Mouse (Mus musculus) heart, embryonic 15.5 days (tissue): Measurements from ENCODE around the gene Pmm1. TPM values are rescaled to one million over a fixed set of nuclear protein-coding genes. Genes with fewer than 3 reads are reported as not detected.
A peak's percentile ranks its signal among the peaks of the same experiment; 100 is the strongest.
"Not testable (repeated sequence)": the region's sequence is repeated elsewhere in the genome, so short reads cannot be mapped to it uniquely, and the experiment has no call there.

Experiments
- ATAC-seq: fragments of 200-750 bp; cut with Nextera tagmentation; replicated peaks from 2 replicates; pipeline ENCODE4 v1.8.0; 2017; ENCODE audit warnings: low read depth, moderate TSS enrichment; ENCODE audit not compliant: insufficient number of reproducible peaks, insufficient read depth, low FRiP score
- H3K27ac ChIP-seq: fragments of 300-500 bp; sonication (generic); 2 replicates; pipeline ENCODE4 v1.5.1; 2015; ENCODE audit warnings: mild to moderate bottlenecking, inconsistent platforms
- H3K27me3 ChIP-seq: fragments of 300-500 bp; sonication (generic); 2 replicates; pipeline ENCODE4 v1.6.1; 2015; ENCODE audit warnings: inconsistent platforms
- H3K36me3 ChIP-seq: fragments of 300-500 bp; sonication (generic); 2 replicates; pipeline ENCODE4 v1.6.1; 2015; ENCODE audit warnings: mild to moderate bottlenecking, inconsistent platforms
- H3K4me1 ChIP-seq: fragments of 300-500 bp; sonication (generic); replicated peaks from 2 replicates; pipeline ENCODE4 v1.6.1; 2015; ENCODE audit warnings: inconsistent platforms
- H3K4me2 ChIP-seq: fragments of 300-500 bp; sonication (generic); 2 replicates; pipeline ENCODE4 v1.6.1; 2015; ENCODE audit warnings: inconsistent platforms, mild to moderate bottlenecking, moderate library complexity
- H3K4me3 ChIP-seq: fragments of 300-500 bp; sonication (generic); 2 replicates; pipeline ENCODE4 v1.5.1; 2015; ENCODE audit warnings: mild to moderate bottlenecking, inconsistent platforms
- H3K9ac ChIP-seq: fragments of 300-500 bp; sonication (generic); 2 replicates; pipeline ENCODE4 v1.6.1; 2015; ENCODE audit warnings: mild to moderate bottlenecking, inconsistent platforms
- H3K9me3 ChIP-seq: fragments of 300-500 bp; sonication (generic); replicated peaks from 2 replicates; pipeline ENCODE4 v1.6.1; 2016; ENCODE audit warnings: inconsistent platforms
- WGBS: fragments of 180-500 bp; shearing (Covaris S2); methylation state at CpG from one replicate; pipeline ENCODE4 v1.1.7; 2015; ENCODE audit warnings: mixed read lengths; 5-methylcytosine and 5-hydroxymethylcytosine counted together
- polyA plus RNA-seq: library from polyadenylated mRNA; unstranded; fragments of >200 nt; fragmentation: Nextera tagmentation; extraction: Ambion mirVana; gene quantifications from 2 replicates; pipeline ENCODE4 v1.2.1, GENCODE M21; 2015

Pmm1 gene
- polyA plus RNA-seq, result 18.1 and 27.9 TPM in 2 replicates

GRCm38 (mm10) chr15:81960171-81961077 is at the start of gene Pmm1:
Gene Pmm1, minus strand, starts transcription at chr15:81960930.
- Histone ChIP-seq H3K27me3 (no peaks in the 10 kb centered on the region), H3K27ac (peak within 1 kb of the TSS; percentile 81), H3K4me2 (peak within 1 kb of the TSS; percentile 99), H3K4me1 (peaks cover 9% of the 10 kb centered on the region), H3K9me3 (no peaks in the 10 kb centered on the region), H3K4me3 (peak within 1 kb of the TSS; percentile 65), H3K9ac (peak within 1 kb of the TSS; percentile 77), H3K36me3 (peaks cover under 1% of the 10 kb centered on the region; the same call in 1 of the 2 replicates)
- under 1% methylated on average over 76 of the region's 77 CpGs for WGBS
- ATAC-seq, result peak; percentile 99

- no peaks in the 10 kb centered on the region for H3K4me1 ChIP-seq
- no peaks in the 10 kb centered on the region for H3K27me3 ChIP-seq
- no peak overlapping the region for H3K4me2 ChIP-seq
- WGBS, result 84% methylated on average over 8 of the region's 8 CpGs
- H3K27ac ChIP-seq, result no peak overlapping the region
- H3K4me3 ChIP-seq, result no peak overlapping the region
- H3K36me3 ChIP-seq, result peaks cover 7% of the 10 kb centered on the region; the same call in 1 of the 2 replicates
- ATAC-seq, result no peak
- no peak overlapping the region for H3K9ac ChIP-seq
- H3K9me3 ChIP-seq, result no peaks in the 10 kb centered on the region
Observed at GRCm38 (mm10) chr15:82004257-82004656, 43.5 kb upstream of the Pmm1 start.

GRCm38 (mm10) chr15:81993992-81994391 is 33.3 kb upstream of the Pmm1 start:
- 62% methylated on average over 6 of the region's 6 CpGs for WGBS
- Histone ChIP-seq H3K27ac (no peak overlapping the region), H3K4me3 (no peak overlapping the region), H3K4me1 (peaks cover 24% of the 10 kb centered on the region), H3K4me2 (no peak overlapping the region), H3K27me3 (no peaks in the 10 kb centered on the region), H3K9ac (no peak overlapping the region), H3K9me3 (no peaks in the 10 kb centered on the region), H3K36me3 (peaks cover 27% of the 10 kb centered on the region)
- ATAC-seq, result no peak

- H3K36me3 ChIP-seq, result peaks cover 6% of the 10 kb centered on the region; the same call in 1 of the 2 replicates
- no peak overlapping the region for H3K4me2 ChIP-seq
- H3K4me1 ChIP-seq, result peaks cover 24% of the 10 kb centered on the region
- H3K9ac ChIP-seq, result no peak overlapping the region
- 33% methylated on average over 7 of the region's 7 CpGs for WGBS
- H3K27me3 ChIP-seq, result no peaks in the 10 kb centered on the region
- H3K4me3 ChIP-seq, result no peak overlapping the region
- ATAC-seq, result no peak
- no peak overlapping the region for H3K27ac ChIP-seq
- no peaks in the 10 kb centered on the region for H3K9me3 ChIP-seq
Observed at GRCm38 (mm10) chr15:81990549-81990948, 29.8 kb upstream of the Pmm1 start.

- 33% methylated on average over 11 of the region's 11 CpGs for WGBS
- peak overlapping the region; percentile 21 for H3K4me2 ChIP-seq
Observed at GRCm38 (mm10) chr15:81989371-81990062, 28.8 kb upstream of the Pmm1 start.

GRCm38 (mm10) chr15:81987646-81988045 is 26.9 kb upstream of the Pmm1 start, which contains the start of gene Xrcc6:
Gene Xrcc6, plus strand, starts transcription at chr15:81987835.
- Histone ChIP-seq H3K9ac (no peak within 1 kb of the TSS), H3K36me3 (no peaks in the 10 kb centered on the region), H3K27ac (no peak within 1 kb of the TSS), H3K4me2 (no peak within 1 kb of the TSS), H3K9me3 (no peaks in the 10 kb centered on the region), H3K4me1 (peaks cover 24% of the 10 kb centered on the region), H3K4me3 (no peak within 1 kb of the TSS), H3K27me3 (no peaks in the 10 kb centered on the region)
- 73% methylated on average over 3 of the region's 3 CpGs for WGBS
- ATAC-seq, result no peak

More at GRCm38 (mm10) chr15:81989371-81990062, 28.8 kb upstream of the Pmm1 start:
- no peaks in the 10 kb centered on the region for H3K27me3 ChIP-seq
- no peaks in the 10 kb centered on the region for H3K9me3 ChIP-seq
- H3K4me3 ChIP-seq, result no peak overlapping the region
- H3K4me1 ChIP-seq, result peaks cover 24% of the 10 kb centered on the region
- H3K9ac ChIP-seq, result no peak overlapping the region
- H3K27ac ChIP-seq, result peak overlapping the region; percentile 32; the same call in 1 of the 2 replicates
- H3K36me3 ChIP-seq, result peaks cover 6% of the 10 kb centered on the region; the same call in 1 of the 2 replicates
- peak; percentile 74 for ATAC-seq

GRCm38 (mm10) chr15:81985267-81986161 is 24.8 kb upstream of the Pmm1 start:
- no peaks in the 10 kb centered on the region for H3K9me3 ChIP-seq
- H3K4me3 ChIP-seq, result no peak overlapping the region
- H3K4me1 ChIP-seq, result peaks cover 13% of the 10 kb centered on the region
- no peak for ATAC-seq
- no peak overlapping the region for H3K4me2 ChIP-seq
- WGBS, result 48% methylated on average over 2 of the region's 2 CpGs
- no peak overlapping the region for H3K9ac ChIP-seq
- no peaks in the 10 kb centered on the region for H3K36me3 ChIP-seq
- H3K27ac ChIP-seq, result no peak overlapping the region
- H3K27me3 ChIP-seq, result no peaks in the 10 kb centered on the region

GRCm38 (mm10) chr15:81982173-81982572 is 21.4 kb upstream of the Pmm1 start:
- H3K4me3 ChIP-seq, result no peak overlapping the region
- no peak overlapping the region for H3K4me2 ChIP-seq
- H3K27me3 ChIP-seq, result no peaks in the 10 kb centered on the region
- H3K27ac ChIP-seq, result no peak overlapping the region
- no peaks in the 10 kb centered on the region for H3K9me3 ChIP-seq
- 61% methylated on average over 1 of the region's 1 CpGs for WGBS
- H3K9ac ChIP-seq, result no peak overlapping the region
- no peak for ATAC-seq
- H3K36me3 ChIP-seq, result no peaks in the 10 kb centered on the region
- H3K4me1 ChIP-seq, result no peaks in the 10 kb centered on the region

GRCm38 (mm10) chr15:81980321-81980720 is 19.6 kb upstream of the Pmm1 start, which contains the start of gene 1700029P11Rik:
Gene 1700029P11Rik, plus strand, starts transcription at chr15:81980540.
- no peaks in the 10 kb centered on the region for H3K27me3 ChIP-seq
- H3K9ac ChIP-seq, result no peak within 1 kb of the TSS
- no peak within 1 kb of the TSS for H3K4me2 ChIP-seq
- H3K4me3 ChIP-seq, result no peak within 1 kb of the TSS
- H3K36me3 ChIP-seq, result no peaks in the 10 kb centered on the region
- no peaks in the 10 kb centered on the region for H3K4me1 ChIP-seq
- no peaks in the 10 kb centered on the region for H3K9me3 ChIP-seq
- 89% methylated on average over 23 of the region's 23 CpGs for WGBS
- ATAC-seq, result no peak
- H3K27ac ChIP-seq, result no peak within 1 kb of the TSS

- H3K4me1 ChIP-seq, H3K27me3 ChIP-seq, H3K9ac ChIP-seq, H3K27ac ChIP-seq, H3K4me3 ChIP-seq, ATAC-seq, H3K36me3 ChIP-seq, H3K9me3 ChIP-seq, H3K4me2 ChIP-seq: not testable (repeated sequence)
- WGBS, result 90% methylated on average over 8 of the region's 8 CpGs
Observed at GRCm38 (mm10) chr15:81975156-81975555, 14.4 kb upstream of the Pmm1 start.
